Mouse (Mus musculus) urinary bladder, postnatal 36 days (tissue): ENCODE measurements around the gene Fuca2.
"Not testable (repeated sequence)": the region's sequence is repeated elsewhere in the genome, so short reads cannot be mapped to it uniquely, and the experiment has no call there.

Experiments
- DNase-seq, 2 experiments: peaks; one replicate each; pipeline ENCODE4 v3.0.0; 2022; ENCODE audit warnings: low spot score in 2 of 2, mixed read lengths in 1 of 2

The Fuca2 gene

DNA sequence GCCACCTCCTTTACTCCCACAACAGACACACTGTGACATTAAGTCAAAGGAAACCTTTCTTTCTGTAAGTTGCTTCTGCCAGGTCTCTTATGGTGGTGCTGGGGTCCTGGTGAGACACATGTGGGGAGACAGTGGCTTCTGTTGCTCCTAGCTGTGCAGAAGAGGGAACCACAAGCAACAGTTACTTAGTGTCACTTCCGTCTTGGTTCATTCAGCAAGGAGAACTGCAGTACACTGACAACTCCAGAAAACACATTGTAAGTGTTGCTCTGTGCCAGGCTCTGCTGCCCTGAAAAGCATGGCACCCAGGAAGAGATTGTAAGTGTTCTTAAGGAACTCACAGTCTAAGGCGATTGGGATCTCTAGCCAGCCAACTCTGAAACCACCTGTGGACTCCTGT is at the start of gene Fuca2:
Fuca2 (plus strand) TSS at position 210 of the 400 bp plus-strand sequence.
- no peak for DNase-seq

DNA sequence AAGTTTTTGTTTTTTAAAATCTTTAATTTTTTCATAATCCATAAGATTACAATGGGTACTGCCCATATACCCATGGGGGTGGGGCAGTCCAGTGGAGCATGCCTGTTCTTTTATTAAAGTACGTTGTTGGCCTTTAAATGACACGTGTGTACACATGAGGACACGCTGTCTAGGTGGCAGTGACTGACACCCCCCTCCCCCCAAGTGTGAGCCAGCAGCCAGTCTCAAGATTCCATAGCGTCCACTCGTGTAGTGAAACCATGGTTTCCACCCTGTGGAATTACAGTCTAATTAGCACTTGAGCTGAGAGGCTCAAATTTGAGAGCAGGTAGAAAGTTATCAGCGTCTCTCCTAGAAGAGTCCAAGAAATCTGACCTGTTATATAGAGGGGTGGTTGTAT is 47.7 kb upstream of the Fuca2 start:
- DNase-seq, result no peak

GRCm38 (mm10) chr10:13453200-13453990 is 45.9 kb upstream of the Fuca2 start:
- no peak for DNase-seq

- DNase-seq, result not testable (repeated sequence)
Observed at GRCm38 (mm10) chr10:13464295-13464694, 35.0 kb upstream of the Fuca2 start.

GRCm38 (mm10) chr10:13466925-13467324 is 32.4 kb upstream of the Fuca2 start:
- DNase-seq, result peak in 1 of 2 experiments; percentile 31

DNA sequence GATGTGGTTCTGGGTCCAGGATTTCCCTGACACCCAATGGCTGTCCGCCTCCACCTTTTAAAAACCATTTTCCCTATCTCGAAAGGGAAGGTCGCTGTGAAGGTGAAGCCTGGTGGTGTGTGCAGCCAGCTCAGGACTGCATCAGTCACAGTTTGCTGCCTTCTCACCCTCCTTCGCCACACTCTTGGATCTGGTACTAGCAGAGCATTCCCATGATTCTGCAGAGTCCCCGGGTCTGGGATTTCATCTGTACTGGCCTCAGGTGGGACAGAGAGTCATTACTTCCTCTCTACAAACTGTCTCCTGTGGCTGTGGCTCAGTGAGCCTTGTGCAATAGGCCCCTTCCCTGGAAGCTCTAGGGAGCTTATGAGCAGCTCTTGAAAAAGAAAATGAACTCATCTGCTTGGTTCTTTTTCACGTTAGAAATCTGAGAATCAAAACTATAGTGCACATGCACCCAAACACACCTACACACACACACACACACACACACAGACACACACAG is 31.3 kb upstream of the Fuca2 start:
- not testable (repeated sequence) for DNase-seq

- DNase-seq, result no peak
Observed at GRCm38 (mm10) chr10:13470236-13470635, 29.1 kb upstream of the Fuca2 start.

GRCm38 (mm10) chr10:13473287-13473832 is 26.0 kb upstream of the Fuca2 start:
- DNase-seq, result no peak

DNA sequence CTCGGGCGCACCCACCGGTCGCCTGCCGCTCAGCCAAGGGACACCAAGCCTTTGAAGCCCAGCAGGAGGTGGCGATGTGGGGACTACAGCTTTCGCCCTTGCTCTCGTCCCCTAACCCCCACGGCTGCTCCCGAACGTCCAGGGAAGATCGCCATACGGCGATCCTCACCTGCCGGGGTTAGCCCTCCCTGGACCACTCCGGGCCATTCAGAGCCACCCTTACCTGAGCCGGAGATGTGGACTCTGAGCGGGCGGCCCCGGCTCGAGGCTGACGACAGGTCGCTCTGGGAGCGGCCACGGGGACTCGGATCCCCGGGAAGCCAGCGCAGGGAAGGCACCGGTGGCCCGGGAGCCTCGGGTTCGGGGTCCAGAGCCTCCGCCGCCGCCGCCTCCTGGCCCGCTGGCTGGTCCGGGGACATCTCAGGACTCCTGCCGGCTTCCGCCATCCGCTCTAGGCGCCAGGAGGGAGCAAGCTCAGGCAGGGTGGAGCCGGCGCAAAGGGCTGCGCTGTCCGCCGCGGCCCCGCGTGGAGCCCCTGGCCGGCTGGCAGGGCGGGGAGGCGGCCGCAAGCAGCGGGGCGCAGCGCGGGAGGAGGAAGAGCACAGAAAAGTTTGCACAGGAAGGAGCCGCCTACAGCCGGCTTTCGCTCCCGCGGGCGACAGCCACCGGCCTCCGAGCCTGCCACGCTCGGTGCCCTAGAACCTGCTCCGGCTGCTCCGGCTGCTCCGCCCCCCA is 25.3 kb upstream of the Fuca2 start, which contains the start of gene Phactr2:
Phactr2 (minus strand) TSS at position 580 of the 735 bp plus-strand sequence.
- DNase-seq, result peak; percentile 44 to 48

DNA sequence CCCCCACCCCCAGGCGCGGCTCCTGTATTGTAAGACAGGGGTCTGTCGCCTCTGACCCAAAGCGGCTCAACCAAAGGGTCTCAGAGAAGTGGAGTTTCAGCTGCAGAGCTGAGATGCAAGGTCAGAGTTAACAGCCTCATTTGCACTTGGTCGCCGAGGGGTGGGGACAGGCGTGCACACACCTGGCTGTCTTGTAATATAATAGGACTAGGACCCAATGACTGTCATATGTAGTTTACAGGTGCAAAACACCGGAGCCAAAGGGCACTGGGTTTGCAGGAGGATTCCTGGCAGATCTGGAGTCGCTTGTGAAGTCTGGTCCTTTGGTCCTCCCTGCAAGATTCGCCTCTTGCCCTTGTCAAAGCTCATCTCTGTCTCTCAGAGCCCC is 24.8 kb upstream of the Fuca2 start:
- no peak for DNase-seq

GRCm38 (mm10) chr10:13475121-13475520 is 24.2 kb upstream of the Fuca2 start:
- DNase-seq, result no peak

DNA sequence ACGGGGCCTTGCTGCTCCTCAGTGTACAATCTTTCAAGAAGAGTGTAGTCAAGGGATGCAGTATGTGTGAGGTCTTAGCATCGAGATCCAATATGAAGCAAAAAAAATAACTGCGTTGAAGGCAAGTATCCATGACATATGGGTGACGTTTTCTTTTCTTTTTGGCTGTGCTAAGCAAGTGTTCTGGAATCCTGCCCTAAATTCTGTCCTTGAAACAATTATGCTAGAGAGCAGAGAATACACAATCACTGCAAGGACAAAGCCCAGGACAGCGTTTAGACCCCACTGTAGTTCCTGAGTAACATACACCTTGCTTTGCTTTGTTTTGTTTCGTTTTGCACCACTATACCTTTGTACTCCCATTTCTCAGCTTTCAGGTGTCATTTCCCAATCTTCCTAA is 20.0 kb upstream of the Fuca2 start:
- no peak for DNase-seq

DNA sequence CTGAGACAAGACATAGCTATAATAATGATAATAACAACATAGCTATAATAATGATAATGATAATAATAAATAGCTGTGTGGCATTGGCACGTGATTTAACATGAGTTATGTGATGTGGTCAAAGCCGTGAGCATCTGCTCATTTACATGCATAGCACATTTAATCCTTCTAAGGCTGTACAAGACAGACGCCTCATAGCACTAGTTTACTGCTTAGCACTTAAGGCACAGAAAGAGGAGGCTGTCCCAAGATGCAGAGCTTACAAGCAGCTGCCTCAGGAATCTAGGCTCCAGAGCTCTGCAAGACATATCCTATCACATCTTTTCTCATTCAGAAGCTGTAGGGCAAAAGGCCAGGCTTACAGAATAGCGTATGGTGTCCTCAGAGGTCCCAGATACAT is 13.4 kb upstream of the Fuca2 start:
- no peak for DNase-seq

DNA sequence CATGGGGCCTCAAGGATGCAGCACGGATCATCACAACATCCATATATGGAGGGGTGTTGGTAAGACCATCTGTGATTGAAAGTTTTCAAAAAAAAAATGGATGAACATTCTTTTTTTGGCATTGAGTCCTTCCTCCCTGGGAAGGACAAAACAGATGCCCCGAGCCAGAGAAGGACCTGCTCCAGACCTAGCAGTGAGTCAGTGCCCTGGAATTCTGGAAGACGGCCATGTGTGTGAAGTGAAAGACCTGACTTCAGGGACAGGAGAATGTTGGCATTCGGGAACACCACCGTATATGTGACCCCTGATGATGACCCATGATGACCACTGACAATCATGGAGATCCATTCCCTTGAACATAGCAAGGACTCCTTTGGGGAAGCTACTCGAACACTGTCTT is 9.7 kb upstream of the Fuca2 start:
- no peak for DNase-seq

GRCm38 (mm10) chr10:13493978-13494686 is 5.2 kb upstream of the Fuca2 start:
- no peak for DNase-seq

DNA sequence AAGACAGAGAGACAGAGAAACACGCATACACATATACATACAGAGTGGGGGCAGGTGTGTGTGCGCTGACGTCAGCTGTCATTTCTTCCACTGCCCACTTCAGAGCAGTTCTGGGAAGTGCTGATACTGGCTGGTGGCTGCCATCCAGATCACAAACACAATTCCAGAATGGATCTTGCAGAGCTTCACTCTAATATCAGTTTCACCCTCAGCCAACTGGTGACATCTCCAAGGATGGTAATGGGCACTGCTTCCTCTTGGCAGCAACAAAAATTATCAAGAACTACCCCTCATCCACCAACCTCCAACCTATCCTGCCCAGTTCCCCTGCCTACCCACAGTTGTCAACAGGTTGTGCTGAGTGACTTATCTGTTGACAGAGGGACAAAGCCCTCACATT is 3.0 kb upstream of the Fuca2 start:
- no peak for DNase-seq

DNA sequence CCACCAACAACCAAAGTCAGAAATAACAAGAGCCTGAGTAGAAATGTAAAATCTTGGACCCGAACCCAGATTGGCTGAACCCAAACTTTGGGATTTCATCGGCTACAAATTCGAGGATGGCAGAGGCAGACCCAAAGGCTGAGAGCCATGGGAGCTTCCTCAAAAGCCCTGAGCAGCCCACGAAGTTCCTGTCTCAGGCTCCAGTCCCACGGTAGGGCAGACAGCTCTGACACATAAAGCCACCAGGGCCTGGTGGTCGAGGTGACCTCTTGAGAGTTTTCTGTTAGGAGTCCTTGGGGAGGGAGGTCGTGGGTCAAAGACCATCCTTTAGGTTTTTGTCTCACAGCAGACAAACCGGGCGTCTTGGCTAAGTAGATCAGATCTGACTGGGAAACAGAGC is 1.1 kb downstream of the Fuca2 start:
- DNase-seq, result no peak

DNA sequence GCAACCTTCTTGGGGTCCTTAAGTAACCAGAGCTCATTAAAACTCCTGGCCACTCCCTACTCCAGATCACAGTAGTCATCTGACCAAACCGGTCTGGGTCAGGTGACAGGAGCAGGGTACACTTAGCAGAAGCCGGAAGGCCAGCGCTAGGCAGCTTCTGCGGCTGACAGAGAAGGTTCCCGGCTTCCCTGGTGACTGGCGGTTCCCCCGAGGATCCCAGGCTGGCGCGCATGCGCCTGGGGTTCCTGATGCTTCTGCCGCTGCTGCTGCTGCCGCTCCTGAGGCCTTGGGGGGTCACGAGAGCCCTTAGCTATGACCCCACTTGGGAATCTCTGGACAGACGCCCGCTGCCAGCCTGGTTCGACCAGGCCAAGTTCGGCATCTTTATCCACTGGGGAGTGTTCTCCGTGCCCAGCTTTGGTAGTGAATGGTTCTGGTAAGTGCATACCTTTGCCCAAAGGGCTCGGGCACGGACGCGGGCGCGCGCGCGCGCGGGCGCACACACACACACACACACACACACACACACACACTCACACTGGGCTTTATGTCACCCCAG is 1.7 kb downstream of the Fuca2 start:
- peak; percentile 81 to 89 for DNase-seq

DNA sequence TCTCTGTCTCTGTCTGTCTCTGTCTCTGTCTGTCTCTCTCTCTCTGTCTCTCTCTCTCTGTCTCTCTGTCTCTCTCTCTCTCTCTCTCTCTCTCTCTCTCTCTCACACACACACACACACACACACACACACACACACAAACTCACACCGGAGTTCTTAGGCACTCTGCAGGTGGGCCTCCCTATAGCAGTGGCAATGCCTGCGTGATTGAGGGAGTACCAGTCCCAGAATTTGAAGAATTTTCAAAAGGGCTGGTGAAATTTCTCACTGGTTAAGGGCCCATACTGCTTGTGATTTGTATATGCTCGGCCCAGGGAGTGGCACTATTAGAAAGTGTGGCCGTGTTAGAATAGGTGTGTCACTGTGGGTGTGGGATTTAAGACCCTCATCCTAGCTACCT is 2.2 kb downstream of the Fuca2 start:
- not testable (repeated sequence) for DNase-seq

DNA sequence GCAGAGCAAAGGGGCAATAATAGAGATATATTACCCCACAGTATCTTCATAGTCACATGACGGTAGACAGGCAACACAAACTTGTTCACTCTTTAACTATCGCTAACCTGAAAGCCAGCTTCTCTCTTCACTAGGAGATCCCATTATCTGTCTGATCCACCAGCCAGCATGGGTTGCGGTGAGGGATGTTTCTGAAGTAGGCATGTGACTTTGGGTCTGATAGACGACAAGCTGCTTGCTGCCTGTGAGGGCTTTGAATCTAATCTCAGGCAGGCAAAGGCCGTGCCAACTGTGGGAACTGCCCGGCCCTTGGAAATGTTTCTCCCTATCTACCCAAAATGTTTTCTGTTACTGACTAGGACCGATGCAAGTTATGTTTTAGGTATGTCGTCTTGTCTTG is 3.0 kb downstream of the Fuca2 start:
- no peak for DNase-seq

DNA sequence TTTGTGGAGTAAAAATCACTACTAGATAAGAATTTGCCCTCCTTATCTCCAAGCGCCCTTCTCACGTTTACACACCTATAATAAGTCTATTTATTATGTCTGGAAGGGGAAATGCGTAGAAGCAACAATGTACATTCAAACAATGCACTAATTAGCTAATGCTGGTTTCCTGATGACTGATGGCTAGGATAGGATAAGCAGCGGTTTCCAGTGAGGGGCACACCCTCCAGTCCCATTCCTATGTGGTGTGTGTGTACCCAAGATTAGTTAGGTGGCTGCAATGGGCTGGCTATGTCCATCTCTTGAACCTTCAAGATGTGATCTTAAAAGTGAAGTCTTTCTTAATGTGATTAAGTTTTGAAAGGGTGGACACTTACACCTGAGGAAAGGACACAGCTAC is 22.5 kb downstream of the Fuca2 start:
- DNase-seq, result no peak

DNA sequence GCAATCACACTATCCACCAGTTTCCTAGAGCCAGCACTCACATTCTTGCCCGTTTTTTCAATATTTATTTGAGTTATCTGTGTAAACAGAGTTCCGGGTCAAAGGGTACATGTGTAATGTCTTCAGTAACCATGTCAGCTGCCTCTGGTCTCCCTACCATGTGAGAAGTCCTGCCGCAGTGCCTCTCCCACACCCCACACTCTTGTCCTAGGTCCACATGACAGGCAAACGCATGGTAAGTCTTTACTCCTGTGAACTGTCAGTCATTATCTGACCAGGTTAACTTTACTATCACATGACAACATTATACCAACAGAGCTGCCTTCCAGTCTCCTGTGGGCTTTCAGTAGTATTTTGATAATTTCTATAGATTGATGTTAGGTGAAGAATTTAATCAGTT is 28.8 kb downstream of the Fuca2 start:
- DNase-seq, result no peak
